In the genomic region with DNA sequence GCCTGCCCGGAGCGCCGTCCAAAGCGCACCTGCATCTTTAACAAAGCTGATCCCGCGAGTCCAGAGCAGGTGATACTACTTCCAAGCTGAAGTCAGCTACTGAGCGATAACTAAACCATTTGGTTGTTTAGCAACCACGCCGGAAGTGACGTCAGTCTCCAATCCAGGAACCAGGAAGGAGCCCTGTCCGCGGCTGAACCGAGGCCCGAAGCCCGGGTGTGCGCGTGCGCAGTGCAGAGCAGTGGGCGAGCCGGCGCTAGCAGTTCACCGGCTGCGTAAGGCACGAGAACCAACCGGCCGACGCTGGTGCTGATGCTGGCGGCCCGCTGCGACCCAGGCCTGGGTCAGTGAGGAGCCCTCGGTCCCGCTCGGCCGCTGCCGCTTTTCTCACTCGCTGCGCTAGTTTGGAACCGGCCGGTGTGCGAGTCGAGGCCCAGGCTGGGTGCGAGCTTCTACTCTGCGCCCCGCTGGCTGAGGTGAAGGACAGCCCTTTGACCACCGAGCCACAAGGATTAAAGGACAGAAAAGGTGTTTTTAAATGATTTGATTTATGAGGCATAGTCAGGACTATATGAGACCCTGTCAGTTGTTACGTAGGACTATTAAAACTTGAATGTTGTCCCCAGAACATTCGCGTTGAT, we compare ENCODE assay signal across 8 mouse cellular contexts. TPM values are rescaled to one million over a fixed set of nuclear protein-coding genes. Genes with fewer than 3 reads are reported as not detected.
DNase-seq lines count a peak whose midpoint lies in the region; ATAC-seq lines count a peak whose summit lies in the region.

A gene (minus strand): TSS at position 147 of the 641 bp plus-strand sequence.
A gene (plus strand): TSS at position 195 of the 641 bp plus-strand sequence.

- H3K79me2 ChIP-seq in macrophage (ENCODE audit: inconsistent target), result peaks cover 6% of the 10 kb centered on the region; the same call in 1 of the 2 replicates

- peak within 1 kb of the TSS; percentile 65 for H3K4me3 ChIP-seq in hindbrain, embryonic 16.5 days (ENCODE audit: low read length)
- peak within 1 kb of the TSS; percentile 66 for H3K4me3 ChIP-seq in macrophage (ENCODE audit: inconsistent target)

- H3K27ac ChIP-seq in hindbrain, embryonic 16.5 days (ENCODE audit: low read depth, low read length), result peak within 1 kb of the TSS; percentile 83
- H3K27ac ChIP-seq in macrophage, result peak within 1 kb of the TSS; percentile 19

- no peaks in the 10 kb centered on the region for H3K9me3 ChIP-seq in hindbrain, embryonic 16.5 days (ENCODE audit: control insufficient read depth, low read length)

- 2% methylated on average over 47 of the region's 48 CpGs for WGBS in hindbrain, embryonic 16.5 days
- 1% methylated on average over 48 of the region's 48 CpGs for WGBS in macrophage (ENCODE audit: missing documents)

- H3K27me3 ChIP-seq in hindbrain, embryonic 16.5 days (replicated peaks; ENCODE audit: control insufficient read depth, insufficient read depth, low read length), result no peaks in the 10 kb centered on the region

- peaks cover 5% of the 10 kb centered on the region; the same call in 1 of the 2 replicates for H3K36me3 ChIP-seq in hindbrain, embryonic 16.5 days (ENCODE audit: control insufficient read depth, insufficient read depth, low read length)
- H3K36me3 ChIP-seq in macrophage (ENCODE audit: inconsistent target), result peaks cover 24% of the 10 kb centered on the region

- peak within 1 kb of the TSS; percentile 79 for H3K9ac ChIP-seq in hindbrain, embryonic 16.5 days (ENCODE audit: low read depth, low read length)

- DNase-seq in WW6 (ENCODE audit: low read depth, low spot score), result peak; percentile 92
- DNase-seq in cerebellum, postnatal 4 days (ENCODE audit: low spot score in 2 of 2), result peak; percentile 93 to 97
- DNase-seq in gastrocnemius, adult 18-20 months (ENCODE audit: low spot score), result peak; percentile 98
- DNase-seq in left cerebral cortex, adult 18-20 months (ENCODE audit: low spot score in 2 of 2), result peak; percentile 99
- peak; percentile 98 for DNase-seq in right cerebral cortex, adult 18-20 months
- DNase-seq in urinary bladder, postnatal 10 days (ENCODE audit: low spot score), result peak; percentile 97

- peak within 1 kb of the TSS; percentile 84 for H3K4me2 ChIP-seq in hindbrain, embryonic 16.5 days (ENCODE audit: low read length)

- H3K4me1 ChIP-seq in hindbrain, embryonic 16.5 days (ENCODE audit: control insufficient read depth, insufficient read depth, low read depth, low read length), result peaks cover 7% of the 10 kb centered on the region; the same call in 1 of the 2 replicates

- ATAC-seq in hindbrain, embryonic 16.5 days, result peak; percentile 98

RNA-seq across cellular contexts. Expression of the first gene that starts in this region (rescaled TPM):
- under 1 TPM; 0.45 to 0.50 TPM for total RNA-seq in gastrocnemius, adult 18-20 months (2021)
- 2.4 and 2.8 TPM in 2 replicates for polyA plus RNA-seq in hindbrain, embryonic 16.5 days (2015; fragmentation: Nextera tagmentation; extraction: Ambion mirVana)
- total RNA-seq in left cerebral cortex, adult 18-20 months (2021), result 1 to 10 TPM; 2.2 to 2.6 TPM
- total RNA-seq in macrophage (2018; cell fraction: chromatin; rRNA removed), result 10 to 100 TPM in 3 of 26 experiments, 1 to 10 TPM in 22, under 1 TPM in 1; 0.67 to 11.3 (median 6.7) TPM
- 1 to 10 TPM in 20 of 26 experiments, under 1 TPM in 6; 0.66 to 6.2 (median 2.9) TPM for total RNA-seq in macrophage (2018; cell fraction: cytosol; rRNA removed)
- 1 to 10 TPM; 1.0 to 8.7 (median 4.7) TPM for total RNA-seq in macrophage (2018; cell fraction: nucleus; rRNA removed)
- 0.80 to 2.7 TPM (median 1.7 TPM) in 3 replicates for polyA plus RNA-seq in macrophage (2018)

RNA-seq across cellular contexts. Expression of the second gene that starts in this region (rescaled TPM):
- 10 to 100 TPM; 18.6 to 20.7 TPM for total RNA-seq in gastrocnemius, adult 18-20 months (2021)
- 32.1 and 36.5 TPM in 2 replicates for polyA plus RNA-seq in hindbrain, embryonic 16.5 days (2015; fragmentation: Nextera tagmentation; extraction: Ambion mirVana)
- 10 to 100 TPM; 25.3 to 26.2 TPM for total RNA-seq in left cerebral cortex, adult 18-20 months (2021)
- 10 to 100 TPM in 19 of 26 experiments, 1 to 10 TPM in 7; 1.6 to 43.6 (median 19.0) TPM for total RNA-seq in macrophage (2018; cell fraction: chromatin; rRNA removed)
- total RNA-seq in macrophage (2018; cell fraction: cytosol; rRNA removed), result 10 to 100 TPM in 24 of 26 experiments, 1 to 10 TPM in 2; 8.2 to 27.9 (median 20.9) TPM
- 10 to 100 TPM in 18 of 26 experiments, 1 to 10 TPM in 8; 3.7 to 33.9 (median 15.0) TPM for total RNA-seq in macrophage (2018; cell fraction: nucleus; rRNA removed)
- 16.3 to 24.3 TPM (median 21.6 TPM) in 3 replicates for polyA plus RNA-seq in macrophage (2018)

Comparison
In these comparisons a context has a peak if more than half of its experiments do, and no peak if none do; other contexts are left out.
1. Peak in every context shown above with its lines: DNase-seq, ATAC-seq, H3K4me3 ChIP-seq and H3K27ac ChIP-seq.